Mouse (Mus musculus) testis, adult 10 weeks (tissue): Measurements from ENCODE around the gene Gm20929. TPM values are rescaled to one million over a fixed set of nuclear protein-coding genes. Genes with fewer than 3 reads are reported as not detected.

Experiments used
- polyA plus RNA-seq: library from polyadenylated mRNA; stranded (reverse); fragments of 350-450 nt; fragmentation: Illumina TruSeq; extraction: RNeasy Lipid Tissue Mini Kit (QIAGEN cat#74804); gene quantifications from one replicate; pipeline ENCODE4 v1.2.3, GENCODE M21; 2014; ENCODE audit warnings: low read depth, low replicate concordance

The Gm20929 gene
- not detected for polyA plus RNA-seq

DNA sequence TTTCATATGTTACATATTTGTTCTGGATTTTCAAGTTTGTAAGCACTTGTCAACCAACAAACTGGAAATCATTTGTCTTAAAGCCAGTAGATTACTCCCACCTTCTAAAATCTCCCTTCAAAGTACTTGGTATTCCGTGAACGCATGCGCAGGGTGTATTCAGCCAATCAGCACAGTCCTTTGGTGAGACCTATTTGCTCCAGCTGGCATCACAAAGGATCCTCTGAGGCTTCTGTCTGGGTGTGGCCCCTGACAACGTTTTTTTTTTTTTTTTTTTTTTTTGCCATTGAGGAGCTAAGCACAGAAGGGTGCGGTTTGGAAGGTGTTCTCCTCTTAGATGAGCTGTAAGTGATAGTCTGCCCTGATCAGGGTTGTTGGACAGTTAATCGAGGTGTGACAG is at the start of gene Gm20929:
TSS of gene Gm20929 (plus strand) at position 301 of the 400 bp plus-strand sequence.

